Mouse (Mus musculus) ES-E14 (cell line): ENCODE results near the gene Gpr137.

Experiments used
- CHD2 ChIP-seq: IDR thresholded peaks from 2 replicates; pipeline ENCODE4 v1.6.1; 2014; ENCODE audit warnings: mild to moderate bottlenecking, low read depth, low read length, inconsistent platforms
- MAFK ChIP-seq: IDR thresholded peaks from 2 replicates; pipeline ENCODE4 v1.6.1; 2014; ENCODE audit warnings: mild to moderate bottlenecking, low read depth, low read length, inconsistent platforms; ENCODE audit not compliant: insufficient read depth
- ZC3H11A ChIP-seq: IDR thresholded peaks from 2 replicates; pipeline ENCODE4 v1.6.1; 2012; ENCODE audit warnings: low read depth, mild to moderate bottlenecking, inconsistent platforms, low read length, borderline replicate concordance
- ZNF384 ChIP-seq: IDR thresholded peaks from 2 replicates; pipeline ENCODE4 v1.6.1; 2012; ENCODE audit warnings: low read depth, low read length, inconsistent platforms

- no peak for TF ChIP-seq MAFK
- TF ChIP-seq CHD2, result no peak
- TF ChIP-seq ZC3H11A, result no peak
- no peak for TF ChIP-seq ZNF384
These were observed 16.5 kb downstream of the Gpr137 start for GRCm38 (mm10) chr19:6925611-6926329.
